Mouse (Mus musculus): ENCODE results near the gene Asb2. TPM values are rescaled to one million over a fixed set of nuclear protein-coding genes. Genes with fewer than 3 reads are reported as not detected.

The Asb2 gene
- total RNA-seq, 4 experiments from 2014 or later = 485 to 583 (median 548) TPM

GRCm38 (mm10) chr12:103273732-103274131 is 82.1 kb downstream of the Asb2 start:
- DNase-seq (ENCODE audit: low spot score) = no peak

- DNase-seq (ENCODE audit: low spot score) = no peak
Observed at GRCm38 (mm10) chr12:103273051-103273450, 82.8 kb downstream of the Asb2 start.

- no peak for DNase-seq (ENCODE audit: low spot score)
Observed at GRCm38 (mm10) chr12:103272176-103272575, 83.6 kb downstream of the Asb2 start.

Other genes with a start within 250 kb of the Asb2 start
- gene Prima1, start 113.9 kb downstream of the Asb2 start, total RNA-seq (2022) = under 1 TPM in 2 of 4 experiments, not detected in 2; 0.41 to 0.84 TPM
- not detected for gene Fam181a, start 45.0 kb downstream of the Asb2 start, total RNA-seq (2022)
- gene Otub2, start 32.7 kb upstream of the Asb2 start, total RNA-seq (2022) = 1 to 10 TPM; 2.5 to 4.2 (median 3.5) TPM
- gene 9330161L09Rik, start 51.8 kb upstream of the Asb2 start, total RNA-seq (2022) = 1 to 10 TPM in 3 of 4 experiments, under 1 TPM in 1; 0.41 to 1.8 (median 1.2) TPM
- 10 to 100 TPM; 88.5 to 95.6 (median 91.7) TPM for gene Ddx24, start 69.8 kb upstream of the Asb2 start, total RNA-seq (2022)
- 10 to 100 TPM; 45.0 to 62.7 (median 52.4) TPM for gene Ifi27, start 78.2 kb upstream of the Asb2 start, total RNA-seq (2022)
- gene Ifi27l2a, start 87.7 kb upstream of the Asb2 start, total RNA-seq (2022) = 10 to 100 TPM; 20.2 to 34.4 (median 28.4) TPM
- not detected for gene Ifi27l2b, start 101.2 kb upstream of the Asb2 start, total RNA-seq (2022)
- 1 to 10 TPM in 1 of 4 experiments, under 1 TPM in 3; 0.22 to 1.6 (median 0.35) TPM for gene Ppp4r4, start 176.3 kb upstream of the Asb2 start, total RNA-seq (2022)

All from heart, adult 8-10 months (tissue).